10 mouse cellular contexts compared by ENCODE assay signal in the genomic region with DNA sequence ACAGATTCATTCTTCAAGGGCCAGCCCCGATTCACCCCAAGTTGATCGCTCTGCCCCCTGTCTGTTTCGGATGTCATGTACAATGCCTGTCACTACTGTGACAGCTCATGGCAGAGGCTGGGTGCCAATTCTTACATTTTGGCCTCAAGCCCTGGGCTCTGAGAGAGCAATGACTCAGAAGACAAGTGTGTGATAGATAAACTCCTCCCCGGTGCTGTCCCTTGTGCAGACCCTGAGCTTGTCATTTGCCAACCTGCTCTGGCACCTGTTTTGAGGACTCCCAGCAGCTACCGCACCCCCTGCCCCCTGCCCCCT.
DNase-seq lines count a peak whose midpoint lies in the region; ATAC-seq and TF ChIP-seq lines count a peak whose summit lies in the region.
"Had no signal": no experiment of that assay in that cellular context is flagged by ENCODE, and none has a peak within 500 bp of the region (broad histone marks: within the 10 kb centered on the region; RNA-seq: fewer than 3 reads in every experiment).

No protein-coding gene starts in this region.

- H3K4me3 ChIP-seq in hindbrain, embryonic 12.5 days, result no peak overlapping the region
- no peak overlapping the region for H3K4me3 ChIP-seq in hindbrain, embryonic 11.5 days (ENCODE audit: low read depth, low read length)
- no peak overlapping the region for H3K4me3 ChIP-seq in MEL (ENCODE audit: control insufficient read depth in 1 of 2, insufficient read depth in 1 of 2, low read depth in 2 of 2, low read length in 2 of 2)
- H3K4me3 ChIP-seq in forebrain, embryonic 16.5 days (replicated peaks; ENCODE audit: low read length), result no peak overlapping the region

- H3K27ac ChIP-seq in hindbrain, embryonic 12.5 days, result no peak overlapping the region
- H3K27ac ChIP-seq in hindbrain, embryonic 11.5 days (ENCODE audit: low read depth, low read length), result no peak overlapping the region
- H3K27ac ChIP-seq in MEL (ENCODE audit: control insufficient read depth, low read depth, low read length), result no peak overlapping the region
- peak overlapping the region; percentile 22 for H3K27ac ChIP-seq in forebrain, embryonic 16.5 days (ENCODE audit: low read length)
- H3K27ac ChIP-seq: kidney, postnatal 0 days had no signal

- no peak for TF ChIP-seq CTCF in MEL (IDR thresholded peaks at IDR 0.05 in 2 of 3, conservative IDR thresholded peaks at IDR 0.05 in 1 of 3; ENCODE audit: control insufficient read depth in 1 of 3, insufficient read depth in 1 of 3, low read depth in 2 of 3, low read length in 3 of 3, poor library complexity in 1 of 3, severe bottlenecking in 1 of 3)

- no peaks in the 10 kb centered on the region for H3K36me3 ChIP-seq in hindbrain, embryonic 12.5 days
- H3K36me3 ChIP-seq in hindbrain, embryonic 11.5 days (ENCODE audit: control insufficient read depth, insufficient read depth, low read length), result no peaks in the 10 kb centered on the region
- no peaks in the 10 kb centered on the region for H3K36me3 ChIP-seq in MEL (ENCODE audit: control insufficient read depth in 1 of 2, insufficient read depth in 2 of 2, low read length in 2 of 2)
- no peaks in the 10 kb centered on the region for H3K36me3 ChIP-seq in forebrain, embryonic 16.5 days (ENCODE audit: control insufficient read depth, insufficient read depth)

- TF ChIP-seq EP300 in MEL (IDR thresholded peaks at IDR 0.05; ENCODE audit: low read depth in 1 of 2, low read length in 2 of 2), result no peak

- H3K9me3 ChIP-seq in hindbrain, embryonic 12.5 days (replicated peaks), result no peaks in the 10 kb centered on the region
- no peaks in the 10 kb centered on the region for H3K9me3 ChIP-seq in hindbrain, embryonic 11.5 days (ENCODE audit: control insufficient read depth, low read length)
- H3K9me3 ChIP-seq in MEL (replicated peaks; ENCODE audit: insufficient read depth, low read length), result no peaks in the 10 kb centered on the region
- H3K9me3 ChIP-seq in forebrain, embryonic 16.5 days (ENCODE audit: control insufficient read depth, low read length), result no peaks in the 10 kb centered on the region

- 50% methylated on average over 5 of the region's 5 CpGs for WGBS in hindbrain, embryonic 12.5 days
- 38% methylated on average over 5 of the region's 5 CpGs for WGBS in hindbrain, embryonic 11.5 days
- 26% methylated on average over 5 of the region's 5 CpGs for WGBS in forebrain, embryonic 16.5 days

- no peak for TF ChIP-seq POLR2A in MEL (IDR thresholded peaks at IDR 0.05; ENCODE audit: control insufficient read depth in 1 of 2, insufficient read depth in 1 of 2, low read depth in 1 of 2, low read length in 2 of 2, poor library complexity in 1 of 2)

- no peak for DNase-seq in hindbrain, embryonic 11.5 days (ENCODE audit: low spot score)
- peak; percentile 22 for DNase-seq in MEL (ENCODE audit: low read depth, low spot score)
- DNase-seq in adrenal gland, postnatal 25 days, result peak; percentile 66
- no peak for DNase-seq in spleen, postnatal 14 days (ENCODE audit: low spot score in 2 of 2)
- no peak for DNase-seq in lung, adult 18-20 months
- no peak for DNase-seq in lung, postnatal 4 days

- peaks cover 20% of the 10 kb centered on the region for H3K4me1 ChIP-seq in hindbrain, embryonic 12.5 days
- H3K4me1 ChIP-seq in hindbrain, embryonic 11.5 days (replicated peaks; ENCODE audit: control insufficient read depth, insufficient read depth, low read length), result no peaks in the 10 kb centered on the region
- H3K4me1 ChIP-seq in MEL (ENCODE audit: control insufficient read depth in 1 of 2, insufficient read depth in 2 of 2, low read length in 2 of 2), result no peaks in the 10 kb centered on the region
- H3K4me1 ChIP-seq in forebrain, embryonic 16.5 days (replicated peaks; ENCODE audit: control insufficient read depth, insufficient read depth, low read length), result peaks cover 26% of the 10 kb centered on the region

- H3K27me3 ChIP-seq in hindbrain, embryonic 12.5 days, result no peaks in the 10 kb centered on the region
- H3K27me3 ChIP-seq in hindbrain, embryonic 11.5 days (ENCODE audit: control insufficient read depth, insufficient read depth, low read length), result no peaks in the 10 kb centered on the region
- H3K27me3 ChIP-seq in MEL (ENCODE audit: control insufficient read depth in 1 of 2, insufficient read depth in 2 of 2, low read length in 2 of 2), result no peaks in the 10 kb centered on the region
- H3K27me3 ChIP-seq in forebrain, embryonic 16.5 days (replicated peaks; ENCODE audit: control insufficient read depth, insufficient read depth, low read length), result no peaks in the 10 kb centered on the region

- H3K79me2 ChIP-seq in MEL (ENCODE audit: control insufficient read depth, insufficient read depth, low read length, poor library complexity), result no peaks in the 10 kb centered on the region

- ATAC-seq in hindbrain, embryonic 12.5 days (ENCODE audit: low FRiP score), result peak; percentile 35; the same call in 1 of the 2 replicates
- ATAC-seq in hindbrain, embryonic 11.5 days (ENCODE audit: low FRiP score), result no peak
- ATAC-seq in forebrain, embryonic 16.5 days, result peak; percentile 76
- ATAC-seq: midbrain, embryonic 16.5 days had no signal

- H3K4me2 ChIP-seq in hindbrain, embryonic 12.5 days (replicated peaks), result no peak overlapping the region
- no peak overlapping the region for H3K4me2 ChIP-seq in hindbrain, embryonic 11.5 days (replicated peaks; ENCODE audit: low read depth, low read length)
- no peak overlapping the region for H3K4me2 ChIP-seq in forebrain, embryonic 16.5 days (ENCODE audit: low read length)

- H3K9ac ChIP-seq in hindbrain, embryonic 12.5 days, result no peak overlapping the region
- no peak overlapping the region for H3K9ac ChIP-seq in hindbrain, embryonic 11.5 days (ENCODE audit: low read depth, low read length)
- no peak overlapping the region for H3K9ac ChIP-seq in MEL (ENCODE audit: control insufficient read depth, low read depth, low read length, poor library complexity, severe bottlenecking)
- H3K9ac ChIP-seq in forebrain, embryonic 16.5 days (replicated peaks; ENCODE audit: low read depth, low read length), result no peak overlapping the region

- TF ChIP-seq RAD21 in MEL (IDR thresholded peaks at IDR 0.05; ENCODE audit: low read depth, low read length), result no peak

TF ChIP-seq in MEL, 35 proteins besides CTCF, POLR2A, EP300 and RAD21:
- TF ChIP-seq ZKSCAN1 (IDR thresholded peaks at IDR 0.05; ENCODE audit: low read depth, low read length) (no peak), ZNF384 (IDR thresholded peaks at IDR 0.05; ENCODE audit: low read depth, low read length) (no peak), TAL1 (IDR thresholded peaks at IDR 0.05; ENCODE audit: low read length) (no peak), MAX (IDR thresholded peaks at IDR 0.05; ENCODE audit: low read length) (no peak), MYB (IDR thresholded peaks at IDR 0.05; ENCODE audit: low read depth, low read length) (no peak), ETS1 (IDR thresholded peaks at IDR 0.05; ENCODE audit: low read depth, low read length) (no peak), MYC (IDR thresholded peaks at IDR 0.05; ENCODE audit: low read depth, low read length) (no peak), MEF2A (IDR thresholded peaks at IDR 0.05; ENCODE audit: extremely low read depth, insufficient replicate concordance, low read depth, low read length, poor library complexity, severe bottlenecking) (no peak), POLR2AphosphoS5 (IDR thresholded peaks at IDR 0.05; ENCODE audit: borderline replicate concordance, low read depth, low read length) (no peak), E2F4 (IDR thresholded peaks at IDR 0.05; ENCODE audit: borderline replicate concordance, low read depth, low read length) (no peak), NELFE (IDR thresholded peaks at IDR 0.05; ENCODE audit: low read depth, low read length) (no peak), GABPA (IDR thresholded peaks at IDR 0.05; ENCODE audit: low read depth, low read length) (no peak), MXI1 (IDR thresholded peaks at IDR 0.05; ENCODE audit: low read depth, low read length) (no peak), BHLHE40 (IDR thresholded peaks at IDR 0.05; ENCODE audit: borderline replicate concordance, low read depth, low read length) (no peak), UBTF (IDR thresholded peaks at IDR 0.05; ENCODE audit: borderline replicate concordance, insufficient read depth, low read depth, low read length) (no peak), MAZ (IDR thresholded peaks at IDR 0.05; ENCODE audit: low read depth, low read length) (no peak), GATA1 (IDR thresholded peaks at IDR 0.05; ENCODE audit: low read depth, low read length) (no peak), MAFK (IDR thresholded peaks at IDR 0.05; ENCODE audit: borderline replicate concordance, low read depth, low read length) (no peak), NRF1 (IDR thresholded peaks at IDR 0.05; ENCODE audit: insufficient read depth, low read depth, low read length, poor library complexity, severe bottlenecking) (no peak)

Comparison
In these comparisons a context has a peak if more than half of its experiments do, and no peak if none do; other contexts are left out.
1. DNase-seq: peak in MEL (single experiment) and adrenal gland, postnatal 25 days (single experiment); none in hindbrain, embryonic 11.5 days (single experiment), spleen, postnatal 14 days (0 of 2), lung, adult 18-20 months (0 of 2) and lung, postnatal 4 days (0 of 2).